Mouse (Mus musculus): ENCODE results near the gene Ankrd24.

Ankrd24 gene

DNA sequence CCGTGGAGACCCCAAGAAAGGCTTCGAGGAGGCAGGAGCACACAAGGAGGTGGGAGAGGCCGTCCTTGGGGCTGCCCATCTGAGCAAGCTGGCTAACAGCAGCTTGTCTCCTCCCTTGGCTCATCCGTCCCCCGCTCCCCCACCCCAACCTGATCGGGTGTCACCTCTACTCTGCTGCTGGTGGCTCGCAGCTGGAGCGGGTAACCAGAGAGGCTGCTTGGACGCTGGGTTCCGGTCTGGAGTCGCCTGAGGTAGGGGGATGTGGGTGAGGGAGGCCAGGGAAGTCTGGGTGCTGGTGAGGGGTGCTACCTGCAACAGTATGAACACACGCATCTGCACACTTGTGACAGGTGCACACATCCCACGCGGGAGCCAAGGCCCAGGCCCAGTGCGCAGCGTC lies at the start of gene Ankrd24:
TSS of gene Ankrd24 (plus strand) at position 151 of the 400 bp plus-strand sequence.
- in situ Hi-C loops (cut with MboI; ENCODE audit: low pct_unique_long_range_greater_than_20kb in 1 of 2, low sequenced_read_pairs in 2 of 2, unreplicated experiment in 1 of 2): no loop called here

DNA sequence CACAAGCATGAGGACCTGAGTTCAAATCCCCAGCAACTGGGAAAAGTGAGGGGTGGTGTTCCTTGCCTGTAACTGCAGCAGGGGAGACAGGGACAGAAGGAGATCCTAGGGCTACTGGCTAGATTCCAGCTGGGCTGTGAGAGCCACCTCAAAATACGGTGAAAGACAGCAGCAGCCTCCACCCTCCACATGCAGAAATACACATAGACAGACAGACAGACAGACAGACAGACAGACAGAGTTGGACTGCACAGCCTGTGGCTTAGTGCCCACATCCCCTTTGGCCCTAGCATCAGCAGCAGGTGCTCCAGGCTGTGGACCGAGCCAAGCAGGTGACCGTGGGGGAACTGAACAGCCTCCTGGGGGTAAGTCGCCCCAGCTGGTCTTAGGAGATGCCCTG lies 48.4 kb upstream of the Ankrd24 start:
- in situ Hi-C loops (cut with MboI; ENCODE audit: low pct_unique_long_range_greater_than_20kb in 1 of 2, low sequenced_read_pairs in 2 of 2, unreplicated experiment in 1 of 2): no loop called here

DNA sequence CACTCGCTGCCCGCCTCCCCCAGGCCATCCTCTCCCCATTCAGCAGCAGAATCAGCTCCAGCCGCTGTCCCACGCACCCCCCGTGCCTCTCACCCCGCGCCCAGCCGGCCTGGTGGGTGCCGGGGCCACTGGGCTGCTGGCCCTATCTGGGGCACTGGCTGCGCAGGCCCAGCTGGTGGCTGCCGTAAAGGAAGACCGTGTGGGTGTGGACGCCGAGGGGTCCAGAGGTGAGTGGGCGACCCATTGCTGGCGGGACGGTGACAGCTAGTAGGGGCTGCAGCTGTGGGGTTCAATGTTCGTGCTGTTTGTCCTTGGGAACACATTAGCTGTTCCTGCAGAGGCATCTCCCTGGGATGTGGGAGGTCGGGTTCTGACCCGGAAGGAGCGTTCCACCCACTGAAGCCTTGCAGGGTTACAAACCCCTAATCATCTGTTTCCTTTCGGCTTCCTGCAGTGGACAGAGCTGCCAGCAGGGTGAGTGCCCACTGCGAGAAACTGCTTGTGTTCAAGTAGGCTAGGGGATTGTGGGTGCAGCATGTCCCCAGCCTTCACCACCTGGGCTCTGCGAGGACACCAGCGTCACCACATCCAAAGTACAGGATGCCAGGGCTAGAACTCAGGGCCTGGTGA lies 47.8 kb upstream of the Ankrd24 start:
- in situ Hi-C loops (cut with MboI; ENCODE audit: low pct_unique_long_range_greater_than_20kb in 1 of 2, low sequenced_read_pairs in 2 of 2, unreplicated experiment in 1 of 2): no loop called here

DNA sequence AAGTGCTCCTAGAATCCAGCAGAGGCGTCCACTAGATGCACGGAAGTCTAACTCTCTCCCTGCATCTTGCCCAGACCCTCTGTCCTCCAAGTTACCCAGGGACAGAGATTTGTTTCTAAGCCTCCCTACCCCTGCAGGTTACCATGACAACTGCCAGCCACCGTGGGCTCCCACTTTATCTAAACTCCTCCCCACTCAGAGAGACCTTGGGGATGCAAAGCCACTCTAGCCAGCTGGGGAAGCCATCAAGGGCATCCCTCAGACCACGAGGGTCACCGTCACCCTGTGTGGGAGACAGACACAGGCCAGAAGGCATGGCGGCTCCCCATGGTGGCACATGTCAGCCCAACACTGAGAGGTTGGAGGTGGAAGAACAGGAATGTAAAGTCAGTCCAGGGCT lies 45.0 kb upstream of the Ankrd24 start:
- in situ Hi-C loops (cut with MboI; ENCODE audit: low pct_unique_long_range_greater_than_20kb in 1 of 2, low sequenced_read_pairs in 2 of 2, unreplicated experiment in 1 of 2): no loop called here

DNA sequence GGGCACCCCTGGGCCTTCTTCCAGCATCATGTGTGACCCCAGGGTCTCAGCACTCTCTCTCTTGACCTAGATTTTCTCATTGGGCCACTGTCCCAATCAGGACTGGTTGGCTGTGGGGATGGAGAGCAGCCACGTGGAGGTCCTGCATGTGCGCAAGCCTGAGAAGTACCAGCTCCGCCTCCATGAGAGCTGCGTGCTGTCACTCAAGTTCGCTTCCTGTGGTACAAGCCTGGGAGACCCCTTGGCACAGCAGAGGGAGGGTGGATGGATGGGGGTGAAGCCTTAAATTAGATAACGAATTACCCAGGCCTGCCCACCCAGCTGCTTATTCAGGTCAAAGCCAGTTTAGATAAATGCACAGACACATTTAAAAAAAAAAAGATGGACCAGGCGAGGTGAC lies 39.6 kb upstream of the Ankrd24 start:
- in situ Hi-C loops (cut with MboI; ENCODE audit: low pct_unique_long_range_greater_than_20kb in 1 of 2, low sequenced_read_pairs in 2 of 2, unreplicated experiment in 1 of 2): no loop called here

DNA sequence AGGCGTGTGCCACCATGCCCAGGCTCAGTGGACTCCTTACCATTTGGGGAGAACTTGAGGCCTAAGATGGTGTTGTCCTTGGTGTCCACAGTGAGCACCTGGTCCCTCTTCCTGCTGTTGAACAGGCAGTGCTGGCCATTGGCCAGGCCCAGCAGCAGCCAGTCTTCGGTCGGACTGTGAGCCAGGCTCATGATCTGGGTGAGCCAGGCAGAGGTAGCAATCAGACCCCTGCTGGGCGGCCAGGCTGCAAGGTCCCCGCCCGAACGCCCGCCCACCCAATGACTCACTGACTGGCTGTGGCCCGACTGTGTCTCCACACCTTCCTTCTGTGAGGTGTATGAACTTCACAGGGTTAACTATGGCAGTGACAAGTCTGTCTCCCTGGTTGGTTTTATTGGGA lies 36.5 kb upstream of the Ankrd24 start:
- in situ Hi-C loops (cut with MboI; ENCODE audit: low pct_unique_long_range_greater_than_20kb in 1 of 2, low sequenced_read_pairs in 2 of 2, unreplicated experiment in 1 of 2): no loop called here

DNA sequence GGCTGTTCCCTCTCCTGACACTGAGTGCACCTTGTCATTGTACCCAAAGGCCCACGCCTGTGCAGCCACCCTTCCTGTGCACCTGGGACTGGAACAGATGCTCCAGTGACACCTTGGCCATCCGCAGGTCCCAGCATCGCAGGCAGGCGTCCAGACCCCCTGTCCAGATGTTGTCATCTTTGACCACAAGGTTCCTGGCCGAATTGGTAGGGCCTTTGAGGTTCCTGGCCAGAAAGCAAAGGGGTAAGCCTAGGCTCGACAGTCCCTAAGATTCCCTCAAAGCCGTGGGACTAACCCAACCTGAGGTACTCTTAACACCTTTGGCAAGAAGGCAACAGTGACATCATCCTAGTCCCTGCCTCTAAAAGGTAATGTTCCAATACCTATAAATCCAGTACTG lies 35.7 kb upstream of the Ankrd24 start:
- in situ Hi-C loops (cut with MboI; ENCODE audit: low pct_unique_long_range_greater_than_20kb in 1 of 2, low sequenced_read_pairs in 2 of 2, unreplicated experiment in 1 of 2): no loop called here

DNA sequence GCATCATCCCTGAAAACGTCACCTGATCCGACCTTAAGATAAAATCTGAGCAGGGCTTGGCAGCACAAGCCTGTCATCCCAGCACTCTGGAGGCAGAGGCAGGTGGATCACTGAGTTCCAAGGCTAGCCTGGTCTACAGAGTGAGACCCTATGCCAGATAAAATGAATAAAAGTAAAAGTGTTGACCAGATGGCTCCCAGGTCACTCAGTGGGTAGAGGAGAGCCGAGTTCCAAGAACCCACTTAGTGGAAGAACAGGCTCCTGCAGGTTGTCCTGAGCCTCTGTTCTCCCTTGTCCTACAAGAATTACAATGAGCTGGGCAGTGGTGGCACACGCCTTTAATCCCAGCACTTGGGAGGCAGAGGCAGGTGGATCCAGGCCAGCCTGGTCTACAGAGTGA lies 35.1 kb upstream of the Ankrd24 start:
- in situ Hi-C loops (cut with MboI; ENCODE audit: low pct_unique_long_range_greater_than_20kb in 1 of 2, low sequenced_read_pairs in 2 of 2, unreplicated experiment in 1 of 2): no loop called here

DNA sequence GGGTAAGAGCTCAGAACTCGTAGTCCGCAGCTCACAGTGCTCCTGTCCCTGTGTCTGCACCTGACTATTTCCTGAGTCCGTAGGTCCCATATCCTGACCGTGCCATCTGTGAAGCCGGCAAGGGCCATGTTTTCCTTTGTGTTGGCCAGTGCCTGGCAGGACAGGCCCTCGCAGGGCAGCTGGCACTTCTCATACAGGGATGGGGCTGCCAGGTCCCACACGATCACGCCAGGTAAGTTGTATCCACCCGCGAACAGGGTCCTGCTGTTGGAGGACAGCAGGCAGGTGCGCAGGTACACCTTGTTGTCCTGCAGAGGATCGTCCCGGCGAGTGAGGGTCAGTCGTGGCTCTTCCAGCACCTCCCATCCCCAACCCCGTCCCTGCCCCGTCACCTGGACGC lies 34.4 kb upstream of the Ankrd24 start:
- in situ Hi-C loops (cut with MboI; ENCODE audit: low pct_unique_long_range_greater_than_20kb in 1 of 2, low sequenced_read_pairs in 2 of 2, unreplicated experiment in 1 of 2): no loop called here

DNA sequence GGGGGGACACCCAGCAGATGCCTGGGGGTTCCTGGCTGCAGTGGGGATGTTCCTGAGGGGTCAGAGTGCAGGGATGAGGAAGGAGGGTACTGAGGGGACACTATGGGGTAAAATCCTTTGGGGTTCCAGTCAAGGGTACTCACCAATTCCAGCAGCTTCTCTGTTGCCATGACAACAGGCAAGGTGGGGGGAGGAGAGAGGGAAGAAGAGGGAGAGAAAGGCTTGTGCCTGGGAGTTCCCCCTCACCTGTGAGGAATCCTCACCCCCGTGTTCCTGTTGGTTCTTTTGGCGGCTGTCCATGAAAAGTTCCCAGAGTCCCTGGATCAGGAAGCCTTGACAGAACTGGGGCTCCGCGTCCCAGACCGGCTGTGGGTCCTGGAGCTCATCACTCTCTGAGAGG lies 32.7 kb upstream of the Ankrd24 start:
- in situ Hi-C loops (cut with MboI; ENCODE audit: low pct_unique_long_range_greater_than_20kb in 1 of 2, low sequenced_read_pairs in 2 of 2, unreplicated experiment in 1 of 2): no loop called here

DNA sequence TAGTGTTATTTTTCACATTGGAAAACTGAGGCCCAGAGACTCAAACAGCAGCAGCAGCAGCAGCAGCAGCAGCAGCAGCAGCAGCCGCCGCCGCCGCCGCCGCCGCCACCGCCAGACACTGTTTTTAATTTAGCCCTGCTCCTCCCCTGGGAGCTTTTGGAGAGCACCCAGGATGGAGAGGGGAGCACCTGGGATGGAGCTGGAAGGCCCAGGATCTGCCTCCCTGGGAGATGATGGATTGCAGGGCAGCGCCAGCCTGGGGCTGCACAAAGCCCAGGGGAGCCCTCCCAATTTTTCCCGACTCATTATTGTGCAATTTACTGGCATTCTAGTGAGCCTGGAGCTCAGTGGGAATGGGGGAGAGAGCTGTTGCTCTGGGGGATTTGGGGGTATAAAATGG lies 31.7 kb upstream of the Ankrd24 start:
- in situ Hi-C loops (cut with MboI; ENCODE audit: low pct_unique_long_range_greater_than_20kb in 1 of 2, low sequenced_read_pairs in 2 of 2, unreplicated experiment in 1 of 2): no loop called here

DNA sequence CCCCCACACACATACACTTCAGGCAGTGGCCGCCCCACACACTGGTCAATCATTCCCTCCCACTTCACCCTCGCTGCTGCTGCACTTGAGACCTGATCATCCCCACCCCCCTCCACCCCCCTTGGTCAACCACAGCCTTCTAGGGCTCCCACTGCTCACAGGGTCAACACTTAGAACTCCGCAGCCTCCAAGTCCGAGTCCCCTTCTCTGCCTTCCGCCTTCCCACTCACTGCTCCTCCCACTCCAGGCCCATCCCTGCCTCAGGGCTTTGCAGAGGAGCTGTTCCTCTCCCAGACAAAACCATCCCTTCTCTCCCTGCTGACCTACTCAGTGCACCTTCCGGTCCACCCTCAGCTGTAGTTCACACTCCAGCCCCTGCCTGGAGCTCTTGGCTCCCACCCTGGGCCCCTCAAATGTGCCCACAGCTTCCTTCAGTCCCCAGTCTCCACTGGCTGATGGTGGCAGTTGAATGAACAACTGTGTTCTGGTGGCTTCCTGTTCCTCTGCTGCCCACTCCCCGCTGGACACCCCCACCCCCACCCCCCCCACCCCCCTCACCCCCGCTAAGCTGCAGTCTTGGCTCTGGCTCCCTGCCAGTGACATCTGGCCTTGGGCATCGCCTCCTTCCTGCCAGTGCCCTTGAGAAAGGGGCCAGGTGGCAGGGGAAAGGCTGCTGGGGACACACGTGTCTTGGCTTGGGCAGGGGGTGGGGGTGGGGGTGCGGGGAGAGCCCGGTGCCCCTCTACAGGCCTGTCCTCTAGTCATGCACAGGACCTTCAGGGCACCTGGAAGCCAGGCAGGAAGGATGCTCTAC lies 31.0 kb upstream of the Ankrd24 start:
- in situ Hi-C loops (cut with MboI; ENCODE audit: low pct_unique_long_range_greater_than_20kb in 1 of 2, low sequenced_read_pairs in 2 of 2, unreplicated experiment in 1 of 2): no loop called here

DNA sequence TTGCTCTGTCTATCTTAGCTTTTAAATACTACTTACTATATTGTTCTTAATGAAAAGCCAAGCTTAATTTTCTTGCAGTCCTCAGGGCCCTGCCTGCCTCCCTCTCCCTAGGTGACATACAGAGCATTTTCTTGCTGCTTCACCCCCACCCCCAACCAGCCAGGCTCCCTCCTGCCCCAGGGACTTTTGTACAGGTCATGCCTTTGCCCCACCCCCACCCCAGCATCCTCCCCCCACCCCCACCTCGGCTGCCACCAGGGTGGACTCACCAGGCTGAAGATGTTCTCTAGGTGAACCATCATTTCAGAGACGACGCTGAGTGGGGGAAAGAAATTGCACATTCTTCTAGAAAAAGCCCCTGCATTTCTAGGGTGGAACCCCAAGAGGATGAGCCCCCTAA lies 30.0 kb upstream of the Ankrd24 start:
- in situ Hi-C loops (cut with MboI; ENCODE audit: low pct_unique_long_range_greater_than_20kb in 1 of 2, low sequenced_read_pairs in 2 of 2, unreplicated experiment in 1 of 2): no loop called here

DNA sequence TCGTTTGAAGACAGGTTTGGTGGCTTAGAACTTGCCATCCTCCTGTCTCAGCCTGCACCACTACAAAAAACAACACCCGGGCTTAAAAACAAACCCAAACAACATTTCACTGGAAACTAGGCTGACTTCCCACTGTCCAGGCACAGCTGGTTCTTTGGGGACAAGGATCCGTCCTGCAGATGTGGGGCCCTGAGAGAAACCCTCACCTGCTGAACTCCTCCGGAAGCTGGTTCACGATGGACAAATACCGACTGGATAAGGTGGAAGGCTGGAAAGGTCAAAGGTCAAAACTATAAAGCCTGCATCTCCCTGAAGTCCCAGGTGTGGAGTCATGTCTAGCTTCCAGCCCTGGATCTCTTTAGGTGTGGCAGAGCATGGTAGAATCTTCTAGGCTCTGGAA lies 29.5 kb upstream of the Ankrd24 start:
- in situ Hi-C loops (cut with MboI; ENCODE audit: low pct_unique_long_range_greater_than_20kb in 1 of 2, low sequenced_read_pairs in 2 of 2, unreplicated experiment in 1 of 2): no loop called here

DNA sequence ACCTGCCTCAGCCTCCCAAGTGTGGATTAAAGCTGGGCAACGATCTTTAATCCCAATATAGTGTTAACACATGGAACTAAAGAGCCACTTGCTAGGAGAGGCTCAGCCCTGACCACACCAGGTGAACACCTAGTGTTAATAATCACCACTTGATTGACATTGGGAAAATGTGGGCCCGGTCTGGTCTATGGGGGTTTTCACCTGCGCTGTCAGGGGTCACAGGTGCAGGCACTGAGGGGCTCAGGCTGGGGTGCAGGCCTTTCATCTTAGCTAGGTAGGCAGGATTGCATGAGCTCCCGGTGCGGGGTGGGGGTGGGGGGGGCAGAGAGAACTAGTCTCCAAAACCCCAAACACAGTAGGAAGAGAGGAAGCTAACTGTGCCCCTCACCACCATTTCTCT lies 28.7 kb upstream of the Ankrd24 start:
- in situ Hi-C loops (cut with MboI; ENCODE audit: low pct_unique_long_range_greater_than_20kb in 1 of 2, low sequenced_read_pairs in 2 of 2, unreplicated experiment in 1 of 2): loop anchor here (5.0 to 10.0 kb wide), 2 partner anchors 37 to 45 kb away; partner anchors contain the start of gene Aes (in 1 of the 2)

DNA sequence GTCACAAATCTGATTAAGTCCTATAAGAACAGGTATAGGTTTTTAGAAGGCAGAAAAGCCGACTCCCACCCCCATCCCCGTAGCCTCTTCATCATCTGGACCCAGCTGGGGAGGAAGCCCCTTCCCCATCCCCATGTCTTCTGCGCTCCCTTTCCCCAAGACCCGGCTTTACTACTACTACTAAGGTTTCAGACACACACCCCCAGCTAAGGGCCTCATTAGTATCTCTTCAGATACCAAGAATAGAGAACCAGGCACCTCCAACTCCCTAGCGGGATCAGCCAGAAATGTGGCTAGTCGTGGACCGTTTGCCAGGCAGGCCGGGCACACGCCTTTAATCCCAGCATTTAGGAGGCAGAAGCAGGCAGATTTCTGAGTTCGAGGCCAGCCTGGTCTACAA lies 28.2 kb upstream of the Ankrd24 start:
- in situ Hi-C loops (cut with MboI; ENCODE audit: low pct_unique_long_range_greater_than_20kb in 1 of 2, low sequenced_read_pairs in 2 of 2, unreplicated experiment in 1 of 2): loop anchor here (5.0 to 10.0 kb wide), 2 partner anchors 38 to 45 kb away; partner anchors contain the start of gene Aes (in 1 of the 2)

DNA sequence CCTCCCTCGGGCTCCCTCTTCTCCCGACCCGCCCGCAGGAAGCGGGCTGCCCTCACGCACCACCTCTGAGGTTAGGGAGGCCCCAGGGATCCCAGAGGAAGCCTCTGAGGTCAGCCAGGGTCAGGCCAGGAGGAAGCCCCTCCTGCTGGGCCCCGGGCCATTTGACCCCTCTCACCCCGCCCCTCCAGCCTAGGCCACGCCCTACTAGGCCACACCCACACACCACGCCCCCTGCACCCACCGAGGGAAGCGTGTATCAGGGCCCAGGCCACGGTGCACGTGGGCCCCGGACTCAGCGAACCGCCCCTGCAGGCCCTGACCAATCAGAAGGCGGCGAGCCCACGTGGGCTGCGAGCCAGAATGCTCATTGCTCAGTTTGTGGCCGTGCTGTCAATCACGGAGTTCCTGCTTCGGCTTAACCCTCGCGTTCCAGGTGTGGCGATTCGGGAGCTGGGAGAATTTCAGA lies 27.6 kb upstream of the Ankrd24 start, which contains the start of gene Tle6:
TSS of gene Tle6 (minus strand) at position 336 of the 466 bp plus-strand sequence.
- in situ Hi-C loops (cut with MboI; ENCODE audit: low pct_unique_long_range_greater_than_20kb in 1 of 2, low sequenced_read_pairs in 2 of 2, unreplicated experiment in 1 of 2): loop anchor here (5.0 to 10.0 kb wide), 2 partner anchors 38 to 46 kb away; partner anchors contain the start of gene Aes (in 1 of the 2)

DNA sequence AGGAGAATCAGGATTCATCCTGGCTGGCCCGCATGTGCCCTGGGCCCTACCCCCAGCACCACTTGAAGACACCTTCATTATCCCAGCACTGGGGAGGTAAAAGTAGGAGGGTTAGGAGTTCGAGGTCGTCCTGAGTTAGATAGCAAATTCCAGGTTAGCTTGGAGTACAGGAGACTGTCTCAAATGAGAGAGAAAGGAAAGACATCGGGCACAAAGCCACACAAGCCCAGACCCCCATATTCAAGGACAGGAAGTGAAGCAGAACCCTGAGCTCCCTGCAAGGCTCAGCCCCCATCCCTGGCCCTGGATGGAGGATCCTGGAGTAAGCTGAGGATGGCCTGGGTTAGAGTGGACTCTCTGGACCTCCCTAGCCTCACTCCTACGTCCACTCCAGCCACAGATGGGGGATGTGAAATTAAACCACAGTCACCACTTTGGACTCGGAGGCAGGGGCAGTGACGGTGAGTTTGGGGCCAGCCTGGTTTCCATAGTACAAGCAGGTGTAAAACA lies 26.9 kb upstream of the Ankrd24 start:
- in situ Hi-C loops (cut with MboI; ENCODE audit: low pct_unique_long_range_greater_than_20kb in 1 of 2, low sequenced_read_pairs in 2 of 2, unreplicated experiment in 1 of 2): loop anchor here (5.0 to 10.0 kb wide), 2 partner anchors 39 to 47 kb away; partner anchors contain the start of gene Aes (in 1 of the 2)

DNA sequence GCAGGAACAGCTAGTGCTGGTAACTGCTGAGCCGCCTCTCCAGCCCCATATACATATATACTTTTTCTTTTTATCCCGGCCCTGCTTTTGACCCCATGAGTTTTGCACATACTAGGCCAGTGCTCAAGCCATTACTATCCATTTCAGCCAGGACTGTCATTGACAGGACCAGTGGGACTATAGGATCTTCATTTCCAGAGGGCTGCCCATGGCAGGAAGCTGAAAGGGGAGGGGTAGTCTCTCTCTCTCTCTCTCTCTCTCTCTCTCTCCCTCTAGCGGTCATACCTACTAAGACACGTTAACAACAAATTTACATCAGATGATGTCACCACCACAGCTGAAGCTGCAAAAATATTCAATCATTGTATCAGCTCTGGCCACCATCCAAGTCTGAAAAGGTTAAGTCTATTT lies 25.6 kb upstream of the Ankrd24 start:
- in situ Hi-C loops (cut with MboI; ENCODE audit: low pct_unique_long_range_greater_than_20kb in 1 of 2, low sequenced_read_pairs in 2 of 2, unreplicated experiment in 1 of 2): loop anchor here (5.0 to 10.0 kb wide), 2 partner anchors 40 to 48 kb away; partner anchors contain the start of gene Aes (in 1 of the 2)
